Comparison of ENCODE assay signal across 11 mouse cellular contexts in genomic region chr13:38565245-38565644, GRCm38 (mm10).
"Had no signal": no experiment of that assay in that cellular context is flagged by ENCODE, and none has a peak within 500 bp of the region (broad histone marks: within the 10 kb centered on the region; RNA-seq: fewer than 3 reads in every experiment).

No protein-coding gene starts in this region.

- H3K4me3 ChIP-seq: liver, embryonic 15.5 days; midbrain, embryonic 13.5 days had no signal

- H3K4me1 ChIP-seq: liver, embryonic 15.5 days; midbrain, embryonic 13.5 days had no signal

- H3K4me2 ChIP-seq: liver, embryonic 11.5 days; liver, embryonic 15.5 days; midbrain, embryonic 13.5 days had no signal

- H3K9ac ChIP-seq: liver, embryonic 15.5 days; midbrain, embryonic 13.5 days had no signal

- H3K36me3 ChIP-seq: liver, embryonic 15.5 days; midbrain, embryonic 13.5 days had no signal

- H3K27me3 ChIP-seq: liver, embryonic 15.5 days; midbrain, embryonic 13.5 days had no signal

- H3K27ac ChIP-seq: kidney, postnatal 0 days; liver, embryonic 15.5 days; midbrain, embryonic 13.5 days had no signal

- H3K9me3 ChIP-seq: liver, embryonic 15.5 days; midbrain, embryonic 13.5 days had no signal

- ATAC-seq: lung, postnatal 0 days; midbrain, embryonic 13.5 days had no signal

- DNase-seq: layer of hippocampus, adult 9-11 months; layer of hippocampus, postnatal 36 days; lung, adult 2 months; lung, postnatal 36 days; thymus, adult 2 months; thymus, postnatal 25 days had no signal
